Mouse (Mus musculus) lung, postnatal 0 days (tissue): ENCODE measurements around the gene Gm1604a.
"Not testable (repeated sequence)": the region's sequence is repeated elsewhere in the genome, so short reads cannot be mapped to it uniquely, and the experiment has no call there.

ENCODE experiments used
- CTCF ChIP-seq: IDR thresholded peaks from 2 replicates; pipeline ENCODE4 v1.5.1; 2016; ENCODE audit warnings: antibody characterized with exemption, mild to moderate bottlenecking
- EP300 ChIP-seq: IDR thresholded peaks from 2 replicates; pipeline ENCODE4 v1.6.1; 2016; ENCODE audit warnings: antibody characterized with exemption, mild to moderate bottlenecking, control low read depth

GRCm38 (mm10) chr17:7030204-7030603 lies 4.8 kb downstream of the Gm1604a start:
- TF ChIP-seq EP300, CTCF: not testable (repeated sequence)
